ENCODE assay signal across 30 mouse cellular contexts in the genomic region with DNA sequence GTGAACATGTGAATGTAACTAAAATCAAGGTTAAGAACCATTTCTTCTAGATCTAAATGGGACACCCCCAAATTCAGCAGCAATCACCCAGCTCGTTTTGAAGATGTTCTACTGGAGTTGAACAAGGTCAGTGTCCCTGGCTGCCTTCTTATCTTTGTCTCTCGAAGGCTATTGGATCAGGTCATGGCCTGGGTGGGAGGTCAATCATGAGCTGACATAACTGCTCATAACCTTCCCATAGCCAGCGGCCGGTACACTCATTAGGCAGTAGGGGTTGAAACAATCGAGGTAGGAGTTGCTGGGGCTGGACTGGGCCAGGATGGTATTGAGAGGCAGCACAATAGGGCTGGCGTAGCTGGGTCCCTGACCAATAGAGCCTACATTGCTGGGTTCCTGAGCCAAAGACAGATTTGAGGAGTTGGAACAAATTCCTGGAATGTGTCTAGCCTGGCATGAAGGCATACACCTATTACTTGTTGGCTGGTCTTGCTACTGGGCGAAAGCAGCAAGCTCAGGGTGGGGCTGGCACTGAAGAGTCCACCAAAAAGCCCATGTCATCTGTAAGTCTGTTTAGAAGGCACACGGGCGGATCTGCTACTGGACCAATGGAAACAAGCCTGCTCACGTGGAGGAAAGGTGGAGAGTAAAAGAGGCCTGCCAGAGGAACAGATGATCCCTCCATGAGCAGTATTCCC. TPM values are rescaled to one million over a fixed set of nuclear protein-coding genes. Genes with fewer than 3 reads are reported as not detected.
A peak's percentile ranks its signal among the peaks of the same experiment; 100 is the strongest.
DNase-seq lines count a peak whose midpoint lies in the region; ATAC-seq and TF ChIP-seq lines count a peak whose summit lies in the region.
"Had no signal": no experiment of that assay in that cellular context is flagged by ENCODE, and none has a peak within 500 bp of the region (broad histone marks: within the 10 kb centered on the region; RNA-seq: fewer than 3 reads in every experiment).

No protein-coding gene starts in this region.

- H3K27ac ChIP-seq in testis, adult 2 months (ENCODE audit: control insufficient read depth, insufficient read depth, low read depth, low read length): 0 out of 2 replicates have a peak overlapping the region, but pooled peaks have one; percentile 3
- H3K27ac ChIP-seq: embryonic facial prominence, embryonic 10.5 days; forebrain, embryonic 12.5 days; forebrain, embryonic 15.5 days; heart, adult 2 months; heart, embryonic 10.5 days; heart, embryonic 13.5 days; hindbrain, embryonic 14.5 days; hindbrain, postnatal 0 days had no signal

- peak; percentile 26 to 70 for DNase-seq in adrenal gland, adult (ENCODE audit: inconsistent age in 2 of 2, low spot score in 1 of 2)
- no peak for DNase-seq in adrenal gland, postnatal 10 days
- peak; percentile 43 for DNase-seq in adrenal gland, postnatal 14 days
- DNase-seq in adrenal gland, adult 18-20 months (ENCODE audit: low spot score in 2 of 2): no peak
- DNase-seq in cerebellum, postnatal 14 days: peak; percentile 41 to 62
- DNase-seq in testis, postnatal 10 days (ENCODE audit: low spot score): no peak
- DNase-seq: cerebellum, adult 11 months; cerebellum, adult 8-10 months; embryo, embryonic 11 days; gastrocnemius, postnatal 10 days; gastrocnemius, postnatal 36 days; heart, adult 2 months; heart, postnatal 14 days; heart, postnatal 4 days; kidney, adult 18-20 months; kidney, adult 9 months had no signal

- H3K36me3 ChIP-seq in testis, adult 2 months (ENCODE audit: control insufficient read depth, insufficient read depth, low read length): no peaks in the 10 kb centered on the region
- H3K36me3 ChIP-seq: embryonic facial prominence, embryonic 10.5 days; embryonic facial prominence, embryonic 13.5 days; forebrain, embryonic 12.5 days; forebrain, embryonic 15.5 days; heart, embryonic 10.5 days; heart, embryonic 13.5 days had no signal

- no peaks in the 10 kb centered on the region for H3K4me1 ChIP-seq in testis, adult 2 months (ENCODE audit: control insufficient read depth, insufficient read depth, low read length)
- H3K4me1 ChIP-seq: embryonic facial prominence, embryonic 10.5 days; embryonic facial prominence, embryonic 13.5 days; forebrain, embryonic 15.5 days; heart, embryonic 10.5 days; heart, embryonic 13.5 days had no signal

- no peak for ATAC-seq in cerebellum, adult (ENCODE audit: insufficient number of reproducible peaks, low FRiP score, low TSS enrichment)
- ATAC-seq: activated CD4-positive, CD25-positive, alpha-beta regulatory T cell, adult 4 months; forebrain, embryonic 15.5 days; hindbrain, postnatal 0 days; inflammation-experienced regulatory T-cells, adult 6 months; intestine, embryonic 16.5 days had no signal

- no peaks in the 10 kb centered on the region for H3K27me3 ChIP-seq in testis, adult 2 months (ENCODE audit: control insufficient read depth, insufficient read depth, low read length)
- H3K27me3 ChIP-seq: embryonic facial prominence, embryonic 13.5 days; forebrain, embryonic 12.5 days; forebrain, embryonic 15.5 days; heart, embryonic 13.5 days had no signal

- TF ChIP-seq POLR2A in testis, adult 2 months (IDR thresholded peaks at IDR 0.05; ENCODE audit: control insufficient read depth, low read depth, low read length): no peak

- no peak for TF ChIP-seq CTCF in testis, adult 2 months (IDR thresholded peaks at IDR 0.05; ENCODE audit: control insufficient read depth, insufficient read depth, insufficient replicate concordance, low read depth, low read length)

- no peak overlapping the region for H3K4me3 ChIP-seq in testis, adult 2 months (ENCODE audit: control insufficient read depth, low read depth, low read length)
- H3K4me3 ChIP-seq: embryonic facial prominence, embryonic 10.5 days; embryonic facial prominence, embryonic 13.5 days; erythroblast, embryonic 14.5 days; forebrain, embryonic 12.5 days; forebrain, embryonic 15.5 days; heart, adult 2 months; heart, embryonic 10.5 days; heart, embryonic 13.5 days had no signal

RNA-seq across cellular contexts. Expression of a gene that starts 27.2 kb away (rescaled TPM):
- 1 to 10 TPM; 6.9 to 7.0 TPM for total RNA-seq in adrenal gland, postnatal 10 days (2021)
- 7.9 and 9.9 TPM in 2 replicates for total RNA-seq in adrenal gland, postnatal 14 days (2021)
- 10 to 100 TPM; 18.5 to 42.1 TPM for total RNA-seq in adrenal gland, adult 18-20 months (2021)
- 8.9 and 13.5 TPM in 2 replicates for polyA plus RNA-seq in testis, adult 2 months (2012; rRNA removed)

RNA-seq across cellular contexts. Expression of a gene that starts 42.3 kb away (rescaled TPM):
- 10 to 100 TPM; 69.9 to 75.9 TPM for total RNA-seq in adrenal gland, postnatal 10 days (2021)
- 74.8 and 78.9 TPM in 2 replicates for total RNA-seq in adrenal gland, postnatal 14 days (2021)
- 10 to 100 TPM; 69.8 to 82.6 TPM for total RNA-seq in adrenal gland, adult 18-20 months (2021)
- polyA plus RNA-seq in testis, adult 2 months (2012; rRNA removed): 41.8 and 43.7 TPM in 2 replicates

Comparison
In these comparisons a context has a peak if more than half of its experiments do, and no peak if none do; other contexts are left out.
1. DNase-seq: peak in adrenal gland, adult (2 of 2), adrenal gland, postnatal 14 days (single experiment) and cerebellum, postnatal 14 days (2 of 2); none in adrenal gland, postnatal 10 days (single experiment), adrenal gland, adult 18-20 months (0 of 2) and testis, postnatal 10 days (single experiment).